ENCODE assay signal across 22 mouse cellular contexts in the genomic region with DNA sequence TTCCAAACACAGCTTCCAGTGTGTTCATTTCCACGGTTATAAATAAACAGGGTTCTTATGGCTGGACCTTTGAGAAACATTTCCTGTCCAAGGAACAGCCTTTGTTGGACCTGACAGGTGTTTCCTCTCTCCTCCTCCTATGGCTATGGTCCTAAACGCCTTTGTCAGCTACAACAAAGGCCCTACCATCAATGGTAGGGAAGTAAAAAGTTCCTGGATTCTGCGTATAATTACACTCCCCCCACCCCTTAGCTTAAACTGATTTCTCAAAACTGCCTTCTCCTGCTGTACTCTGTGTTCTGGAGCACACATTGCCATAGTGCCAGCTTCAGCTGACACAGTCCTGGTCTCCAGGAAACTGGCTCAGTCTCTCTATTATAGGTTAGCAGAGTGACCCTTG. TPM values are rescaled to one million over a fixed set of nuclear protein-coding genes. Genes with fewer than 3 reads are reported as not detected.
DNase-seq lines count a peak whose midpoint lies in the region; ATAC-seq lines count a peak whose summit lies in the region.
"Had no signal": no experiment of that assay in that cellular context is flagged by ENCODE, and none has a peak within 500 bp of the region (broad histone marks: within the 10 kb centered on the region; RNA-seq: fewer than 3 reads in every experiment).

No protein-coding gene starts in this region.

- no peak for ATAC-seq in limb, embryonic 13.5 days (ENCODE audit: low FRiP score, low read depth)
- ATAC-seq in heart, embryonic 15.5 days (replicated peaks; ENCODE audit: insufficient number of reproducible peaks, insufficient read depth, low FRiP score, low read depth): no peak

- no peaks in the 10 kb centered on the region for H3K9me3 ChIP-seq in limb, embryonic 13.5 days
- no peaks in the 10 kb centered on the region for H3K9me3 ChIP-seq in limb, embryonic 10.5 days (replicated peaks)
- H3K9me3 ChIP-seq in heart, embryonic 15.5 days (replicated peaks): no peaks in the 10 kb centered on the region
- H3K9me3 ChIP-seq: embryonic facial prominence, embryonic 13.5 days; forebrain, embryonic 10.5 days; G1E; hindbrain, embryonic 10.5 days had no signal

- peaks cover 59% of the 10 kb centered on the region for H3K36me3 ChIP-seq in limb, embryonic 13.5 days
- H3K36me3 ChIP-seq in limb, embryonic 10.5 days: peaks cover 62% of the 10 kb centered on the region
- H3K36me3 ChIP-seq in heart, embryonic 15.5 days: peaks cover 68% of the 10 kb centered on the region

- H3K27me3 ChIP-seq in limb, embryonic 13.5 days: no peaks in the 10 kb centered on the region
- H3K27me3 ChIP-seq in limb, embryonic 10.5 days (ENCODE audit: low read depth, poor library complexity, severe bottlenecking): no peaks in the 10 kb centered on the region
- H3K27me3 ChIP-seq in heart, embryonic 15.5 days: no peaks in the 10 kb centered on the region
- H3K27me3 ChIP-seq: embryonic facial prominence, embryonic 13.5 days had no signal

- no peak overlapping the region for H3K4me2 ChIP-seq in limb, embryonic 13.5 days (replicated peaks)
- H3K4me2 ChIP-seq in heart, embryonic 15.5 days: no peak overlapping the region
- H3K4me2 ChIP-seq: embryonic facial prominence, embryonic 13.5 days had no signal

- H3K27ac ChIP-seq in limb, embryonic 13.5 days: no peak overlapping the region
- H3K27ac ChIP-seq in limb, embryonic 10.5 days: no peak overlapping the region
- H3K27ac ChIP-seq in heart, embryonic 15.5 days: peak overlapping the region; percentile 35
- H3K27ac ChIP-seq: forebrain, embryonic 10.5 days; hindbrain, embryonic 10.5 days; liver, embryonic 14.5 days had no signal

- 71% methylated on average over 3 of the region's 3 CpGs for WGBS in limb, embryonic 13.5 days
- WGBS in limb, embryonic 10.5 days: 91% methylated on average over 3 of the region's 3 CpGs
- WGBS in heart, embryonic 15.5 days: 64% methylated on average over 3 of the region's 3 CpGs

- H3K4me1 ChIP-seq in limb, embryonic 13.5 days: peaks cover 24% of the 10 kb centered on the region
- peaks cover 8% of the 10 kb centered on the region; the same call in 1 of the 2 replicates for H3K4me1 ChIP-seq in limb, embryonic 10.5 days
- no peaks in the 10 kb centered on the region for H3K4me1 ChIP-seq in heart, embryonic 15.5 days (replicated peaks)
- H3K4me1 ChIP-seq: forebrain, embryonic 10.5 days; hindbrain, embryonic 10.5 days had no signal

- no peak overlapping the region for H3K4me3 ChIP-seq in limb, embryonic 13.5 days
- no peak overlapping the region for H3K4me3 ChIP-seq in limb, embryonic 10.5 days
- H3K4me3 ChIP-seq in heart, embryonic 15.5 days: no peak overlapping the region
- H3K4me3 ChIP-seq: embryonic facial prominence, embryonic 13.5 days; forebrain, embryonic 10.5 days; hindbrain, embryonic 10.5 days had no signal

- 0 out of 2 replicates have a peak overlapping the region, but pooled peaks have one; percentile 8 for H3K9ac ChIP-seq in limb, embryonic 13.5 days
- H3K9ac ChIP-seq in heart, embryonic 15.5 days: no peak overlapping the region
- H3K9ac ChIP-seq: embryonic facial prominence, embryonic 13.5 days; liver, embryonic 14.5 days had no signal

- DNase-seq in heart, adult 9 months (ENCODE audit: low spot score in 2 of 2): peak; percentile 46 to 82
- no peak for DNase-seq in heart, postnatal 14 days
- DNase-seq in limb, embryonic 10.5 days (ENCODE audit: low spot score): no peak
- peak; percentile 45 for DNase-seq in lung, postnatal 25 days (ENCODE audit: low spot score)
- no peak for DNase-seq in spleen, postnatal 14 days (ENCODE audit: low spot score in 2 of 2)
- DNase-seq in adrenal gland, postnatal 25 days: no peak
- DNase-seq: cerebellum, adult 18-20 months; layer of hippocampus, postnatal 36 days; thymus, postnatal 14 days had no signal

- intact Hi-C loops in heart, postnatal 14 days (cut with DNase I): no loop called here

RNA-seq across cellular contexts. Expression of gene Gm6096, which starts 4.3 kb away (rescaled TPM):
- not detected for total RNA-seq in heart, postnatal 14 days (2021)
- polyA plus RNA-seq in limb, embryonic 13.5 days (2015; fragmentation: Nextera tagmentation; extraction: Ambion mirVana): 0.53 TPM in 1 of 2 replicates, not detected in the other
- 0.38 TPM in 1 of 2 replicates, not detected in the other for polyA plus RNA-seq in limb, embryonic 10.5 days (2016; fragmentation: Nextera tagmentation; extraction: Ambion mirVana)
- polyA plus RNA-seq in heart, embryonic 15.5 days (2015; fragmentation: Nextera tagmentation; extraction: Ambion mirVana): 0.31 TPM in 1 of 2 replicates, not detected in the other
- not detected in 2 replicates for total RNA-seq in adrenal gland, postnatal 25 days (2021)
- total RNA-seq: adrenal gland, adult 18-20 months; common myeloid progenitor, adult 5-6 weeks; G1E; gastrocnemius, postnatal 4 days; layer of hippocampus, postnatal 36 days; megakaryocyte-erythroid progenitor cell, adult 5-6 weeks had no signal
- polyA plus RNA-seq: embryonic facial prominence, embryonic 13.5 days; forebrain, embryonic 10.5 days; G1E; hindbrain, embryonic 10.5 days; limb, embryonic 11.5 days; neural tube, embryonic 14.5 days had no signal

RNA-seq across cellular contexts. Expression of gene Gpi1, which starts 25.0 kb away (rescaled TPM):
- total RNA-seq in heart, postnatal 14 days (2021): 100 to 1,000 TPM; 507 to 526 TPM
- 268 and 277 TPM in 2 replicates for polyA plus RNA-seq in limb, embryonic 13.5 days (2015; fragmentation: Nextera tagmentation; extraction: Ambion mirVana)
- polyA plus RNA-seq in limb, embryonic 10.5 days (2016; fragmentation: Nextera tagmentation; extraction: Ambion mirVana): 291 and 361 TPM in 2 replicates
- polyA plus RNA-seq in heart, embryonic 15.5 days (2015; fragmentation: Nextera tagmentation; extraction: Ambion mirVana): 660 and 727 TPM in 2 replicates
- total RNA-seq in adrenal gland, postnatal 25 days (2021): 304 and 309 TPM in 2 replicates

RNA-seq across cellular contexts. Expression of gene 4931406P16Rik, which starts 58.2 kb away (rescaled TPM):
- total RNA-seq in heart, postnatal 14 days (2021): 10 to 100 TPM; 71.5 to 80.6 TPM
- polyA plus RNA-seq in limb, embryonic 13.5 days (2015; fragmentation: Nextera tagmentation; extraction: Ambion mirVana): 27.0 and 31.0 TPM in 2 replicates
- 22.8 and 27.2 TPM in 2 replicates for polyA plus RNA-seq in limb, embryonic 10.5 days (2016; fragmentation: Nextera tagmentation; extraction: Ambion mirVana)
- 28.2 and 32.5 TPM in 2 replicates for polyA plus RNA-seq in heart, embryonic 15.5 days (2015; fragmentation: Nextera tagmentation; extraction: Ambion mirVana)
- total RNA-seq in adrenal gland, postnatal 25 days (2021): 52.6 and 61.2 TPM in 2 replicates

RNA-seq across cellular contexts. Expression of gene Pdcd2l, which starts 58.7 kb away (rescaled TPM):
- total RNA-seq in heart, postnatal 14 days (2021): 10 to 100 TPM; 16.2 to 19.2 TPM
- polyA plus RNA-seq in limb, embryonic 13.5 days (2015; fragmentation: Nextera tagmentation; extraction: Ambion mirVana): 69.0 and 73.2 TPM in 2 replicates
- 75.4 and 88.1 TPM in 2 replicates for polyA plus RNA-seq in limb, embryonic 10.5 days (2016; fragmentation: Nextera tagmentation; extraction: Ambion mirVana)
- polyA plus RNA-seq in heart, embryonic 15.5 days (2015; fragmentation: Nextera tagmentation; extraction: Ambion mirVana): 46.9 and 55.1 TPM in 2 replicates
- 25.3 and 25.4 TPM in 2 replicates for total RNA-seq in adrenal gland, postnatal 25 days (2021)

Comparison
In these comparisons a context has a peak if more than half of its experiments do, and no peak if none do; other contexts are left out.
1. DNase-seq: peak in heart, adult 9 months (2 of 2) and lung, postnatal 25 days (single experiment); none in heart, postnatal 14 days (0 of 2), limb, embryonic 10.5 days (single experiment), spleen, postnatal 14 days (0 of 2) and adrenal gland, postnatal 25 days (single experiment).